Mouse (Mus musculus) forebrain, embryonic 11.5 days (tissue): ENCODE measurements around the gene Ccdc183. TPM values are rescaled to one million over a fixed set of nuclear protein-coding genes. Genes with fewer than 3 reads are reported as not detected.
A peak's percentile ranks its signal among the peaks of the same experiment; 100 is the strongest.

ENCODE experiments used
- ATAC-seq: fragments of 200-750 bp; cut with Nextera tagmentation; replicated peaks from 2 replicates; pipeline ENCODE4 v1.8.0; 2017; ENCODE audit warnings: moderate TSS enrichment; ENCODE audit not compliant: low FRiP score
- DNase-seq: peaks from one replicate; pipeline ENCODE4 v3.0.0-alpha.2; 2017; ENCODE audit warnings: low spot score
- H3K27ac ChIP-seq: fragments of 300-500 bp; sonication (generic); 2 replicates; pipeline ENCODE4 v1.5.1; 2014; ENCODE audit warnings: low read depth, low read length
- H3K27me3 ChIP-seq: fragments of 300-500 bp; sonication (generic); 2 replicates; pipeline ENCODE4 v1.6.1; 2014; ENCODE audit warnings: mild to moderate bottlenecking, low read length, mixed read lengths; ENCODE audit not compliant: control insufficient read depth, insufficient read depth
- H3K36me3 ChIP-seq: fragments of 300-500 bp; sonication (generic); 2 replicates; pipeline ENCODE4 v1.6.1; 2014; ENCODE audit warnings: mild to moderate bottlenecking, low read length, moderate library complexity, mixed read lengths; ENCODE audit not compliant: control insufficient read depth, insufficient read depth
- H3K4me1 ChIP-seq: fragments of 300-500 bp; sonication (generic); replicated peaks from 2 replicates; pipeline ENCODE4 v1.6.1; 2014; ENCODE audit warnings: low read length, mixed read lengths; ENCODE audit not compliant: control insufficient read depth, insufficient read depth
- H3K4me2 ChIP-seq: fragments of 300-500 bp; sonication (generic); 2 replicates; pipeline ENCODE4 v1.6.1; 2014; ENCODE audit warnings: low read depth, mild to moderate bottlenecking, low read length, moderate library complexity, mixed read lengths; ENCODE audit not compliant: severe bottlenecking
- H3K4me3 ChIP-seq: fragments of 300-500 bp; sonication (generic); 2 replicates; pipeline ENCODE4 v1.5.1; 2014; ENCODE audit warnings: low read depth, low read length
- H3K9ac ChIP-seq: fragments of 300-500 bp; sonication (generic); 2 replicates; pipeline ENCODE4 v1.6.1; 2014; ENCODE audit warnings: low read length
- H3K9me3 ChIP-seq: fragments of 300-500 bp; sonication (generic); 2 replicates; pipeline ENCODE4 v1.6.1; 2016; ENCODE audit warnings: low read length, mixed read lengths; ENCODE audit not compliant: control insufficient read depth
- WGBS: fragments of 180-500 bp; shearing (Covaris S2); extraction: QIAGEN DNeasy Blood & Tissue Kit; methylation state at CpG from one replicate; pipeline ENCODE4 v1.1.7; 2014; 5-methylcytosine and 5-hydroxymethylcytosine counted together
- polyA plus RNA-seq: library from polyadenylated mRNA; unstranded; fragments of >200 nt; fragmentation: Nextera tagmentation; extraction: Ambion mirVana; gene quantifications from 2 replicates; pipeline ENCODE4 v1.2.1, GENCODE M21; 2014

Ccdc183 gene
- polyA plus RNA-seq, 1 experiment from 2014 or later, result 0.21 TPM

GRCm38 (mm10) chr2:25583571-25583970, 33.9 kb downstream of the Ccdc183 start:
- Histone ChIP-seq H3K9me3 (no peaks in the 10 kb centered on the region), H3K27ac (no peak overlapping the region), H3K36me3 (peaks cover 2% of the 10 kb centered on the region; the same call in 1 of the 2 replicates)

DNA sequence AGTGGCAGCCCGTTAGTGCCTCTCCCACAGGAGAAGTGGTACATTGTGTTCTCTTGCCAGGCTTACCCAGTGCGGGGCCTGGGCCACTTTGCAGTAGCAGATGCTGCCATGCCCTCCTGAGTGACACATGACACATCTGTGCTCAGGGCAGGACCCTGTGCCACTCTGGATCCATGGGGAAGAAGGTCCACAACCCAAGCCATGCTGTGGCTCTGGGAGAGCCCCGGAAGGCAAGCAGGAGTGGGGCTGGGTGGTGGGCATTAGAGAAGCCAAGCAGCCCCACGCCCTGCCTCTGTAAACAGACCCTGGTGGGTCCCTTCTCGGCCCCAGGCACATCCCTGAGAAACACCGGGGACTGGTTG, 34.4 kb downstream of the Ccdc183 start:
- WGBS, result 84% methylated on average over 6 of the region's 6 CpGs
- Histone ChIP-seq H3K27me3 (peaks cover 33% of the 10 kb centered on the region), H3K27ac (no peak overlapping the region), H3K9me3 (no peaks in the 10 kb centered on the region), H3K9ac (no peak overlapping the region), H3K4me2 (no peak overlapping the region), H3K4me1 (peaks cover 8% of the 10 kb centered on the region; the same call in 1 of the 2 replicates), H3K36me3 (peaks cover 2% of the 10 kb centered on the region; the same call in 1 of the 2 replicates), H3K4me3 (no peak overlapping the region)
- DNase-seq, result no peak
- ATAC-seq, result 0 out of 2 replicates have a peak, but pooled peaks have one; percentile 19

More at GRCm38 (mm10) chr2:25583571-25583970, 33.9 kb downstream of the Ccdc183 start:
- peaks cover 8% of the 10 kb centered on the region; the same call in 1 of the 2 replicates for H3K4me1 ChIP-seq
- ATAC-seq, result no peak
- H3K4me3 ChIP-seq, result no peak overlapping the region
- no peak overlapping the region for H3K4me2 ChIP-seq
- H3K9ac ChIP-seq, result no peak overlapping the region
- H3K27me3 ChIP-seq, result peaks cover 29% of the 10 kb centered on the region
- WGBS, result 71% methylated on average over 4 of the region's 4 CpGs
- DNase-seq, result no peak

DNA sequence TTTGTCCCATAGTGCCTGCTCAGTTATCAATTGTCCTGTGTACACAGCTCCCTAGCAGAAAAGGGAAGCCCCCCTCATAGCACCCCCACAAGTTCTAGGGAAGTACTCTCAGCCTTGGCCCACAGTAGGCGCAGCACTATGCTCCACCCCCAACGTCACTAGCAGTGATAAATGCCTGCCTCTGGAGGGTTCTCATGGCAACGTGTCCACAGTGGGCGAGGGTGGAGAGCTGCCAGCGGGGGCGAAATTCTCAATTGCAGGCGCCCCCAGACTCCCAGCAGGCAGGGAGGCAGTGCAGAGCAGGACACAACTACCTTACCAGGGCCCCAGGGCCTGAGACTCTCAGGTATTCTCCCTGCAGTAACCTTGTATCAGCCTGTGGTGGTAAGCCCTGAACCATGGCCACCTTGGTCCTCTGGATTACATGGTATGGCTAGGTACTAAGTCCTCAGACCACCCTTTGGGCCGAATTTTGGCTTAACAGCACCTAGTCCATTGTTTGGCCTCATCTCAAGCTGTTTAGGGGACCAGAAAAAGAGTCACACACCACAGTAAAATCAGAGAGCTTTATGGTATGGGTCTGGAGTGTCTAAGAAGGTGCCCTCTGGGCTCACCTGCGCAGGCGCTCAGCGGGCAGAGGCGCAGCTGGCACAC, 34.9 kb downstream of the Ccdc183 start:
- no peak overlapping the region for H3K4me2 ChIP-seq
- WGBS, result 57% methylated on average over 12 of the region's 12 CpGs
- no peak overlapping the region for H3K4me3 ChIP-seq
- ATAC-seq, result no peak; the same call in 1 of the 2 replicates
- peak; percentile 62 for DNase-seq
- H3K27ac ChIP-seq, result no peak overlapping the region
- H3K9ac ChIP-seq, result no peak overlapping the region
- H3K27me3 ChIP-seq, result peaks cover 38% of the 10 kb centered on the region
- peaks cover 2% of the 10 kb centered on the region; the same call in 1 of the 2 replicates for H3K36me3 ChIP-seq
- H3K4me1 ChIP-seq, result peaks cover 11% of the 10 kb centered on the region
- H3K9me3 ChIP-seq, result no peaks in the 10 kb centered on the region

DNA sequence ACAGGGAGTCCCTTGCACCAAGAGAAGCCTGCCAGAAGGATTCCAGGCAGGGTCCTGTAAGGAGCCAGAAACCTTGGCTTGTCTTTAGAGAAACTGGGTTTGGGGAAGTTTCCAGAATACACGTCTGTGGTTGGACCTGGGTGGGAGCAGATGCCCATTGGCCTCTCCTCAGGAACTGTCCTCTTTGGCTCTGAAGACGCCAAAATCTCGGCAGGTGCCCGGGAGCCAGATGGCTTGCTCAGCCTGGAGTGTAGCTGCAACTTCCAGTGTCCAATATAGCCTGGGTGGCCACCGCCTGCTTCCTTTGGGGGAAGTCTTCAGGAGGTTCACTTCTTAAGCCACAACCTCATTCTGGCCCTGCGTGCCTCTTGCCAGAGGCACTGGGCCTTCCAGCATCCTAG, 35.6 kb downstream of the Ccdc183 start:
- no peak for ATAC-seq
- peaks cover 15% of the 10 kb centered on the region for H3K4me1 ChIP-seq
- H3K27ac ChIP-seq, result no peak overlapping the region
- peak; percentile 60 for DNase-seq
- H3K9ac ChIP-seq, result no peak overlapping the region
- H3K9me3 ChIP-seq, result no peaks in the 10 kb centered on the region
- 45% methylated on average over 6 of the region's 6 CpGs for WGBS
- no peak overlapping the region; the same call in 1 of the 2 replicates for H3K4me2 ChIP-seq
- H3K4me3 ChIP-seq, result no peak overlapping the region
- peaks cover 45% of the 10 kb centered on the region for H3K27me3 ChIP-seq
- H3K36me3 ChIP-seq, result peaks cover 2% of the 10 kb centered on the region; the same call in 1 of the 2 replicates

GRCm38 (mm10) chr2:25581294-25581864, 36.1 kb downstream of the Ccdc183 start, which contains the start of gene Ajm1:
Gene Ajm1, minus strand, starts transcription at chr2:25581757.
- ATAC-seq (peak; percentile 52), DNase-seq (peak; percentile 83)
- Histone ChIP-seq H3K4me2 (peak within 1 kb of the TSS; percentile 48), H3K27ac (no peak within 1 kb of the TSS), H3K4me3 (peak within 1 kb of the TSS; percentile 23), H3K9ac (no peak within 1 kb of the TSS), H3K36me3 (peaks cover 2% of the 10 kb centered on the region; the same call in 1 of the 2 replicates), H3K4me1 (peaks cover 15% of the 10 kb centered on the region), H3K27me3 (peaks cover 51% of the 10 kb centered on the region), H3K9me3 (no peaks in the 10 kb centered on the region)
- WGBS, result 7% methylated on average over 19 of the region's 19 CpGs

DNA sequence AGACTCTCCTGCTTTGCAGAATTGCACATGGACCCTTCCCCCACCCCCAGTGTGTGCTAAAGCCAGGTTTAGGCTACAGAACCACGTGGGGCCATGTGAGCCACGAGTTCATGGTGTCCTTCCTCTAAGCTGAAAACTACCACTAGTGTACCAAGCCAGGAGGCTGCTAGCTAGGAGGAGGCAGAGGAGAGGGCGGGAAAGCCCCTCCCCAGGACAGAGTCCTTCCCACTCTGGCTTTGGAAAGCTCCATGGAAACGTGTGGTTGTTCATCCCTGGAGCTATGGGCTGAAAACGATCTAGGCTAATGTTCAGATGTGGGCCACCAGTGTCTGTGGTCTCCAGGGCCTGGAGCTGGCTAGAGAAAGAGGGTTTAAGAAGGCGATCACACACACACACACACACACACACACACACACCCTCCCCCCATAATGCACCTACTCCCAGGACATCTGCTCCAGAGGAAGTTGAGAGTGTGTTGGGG, 36.8 kb downstream of the Ccdc183 start:
- DNase-seq (no peak), ATAC-seq (no peak)
- 53% methylated on average over 6 of the region's 6 CpGs for WGBS
- Histone ChIP-seq H3K27ac (no peak overlapping the region), H3K4me3 (no peak overlapping the region), H3K9me3 (no peaks in the 10 kb centered on the region), H3K36me3 (peaks cover 2% of the 10 kb centered on the region; the same call in 1 of the 2 replicates), H3K9ac (no peak overlapping the region), H3K4me2 (no peak overlapping the region), H3K4me1 (peaks cover 18% of the 10 kb centered on the region), H3K27me3 (peaks cover 58% of the 10 kb centered on the region)

GRCm38 (mm10) chr2:25579737-25580460, 37.6 kb downstream of the Ccdc183 start:
- 0 out of 2 replicates have a peak overlapping the region, but pooled peaks have one; percentile 15 for H3K4me2 ChIP-seq
- ATAC-seq (no peak), DNase-seq (no peak)
- H3K4me3 ChIP-seq, result no peak overlapping the region
- H3K9me3 ChIP-seq, result no peaks in the 10 kb centered on the region
- H3K9ac ChIP-seq, result no peak overlapping the region
- 5% methylated on average over 27 of the region's 27 CpGs for WGBS
- peaks cover 58% of the 10 kb centered on the region for H3K27me3 ChIP-seq
- H3K36me3 ChIP-seq, result peaks cover 2% of the 10 kb centered on the region; the same call in 1 of the 2 replicates
- no peak overlapping the region for H3K27ac ChIP-seq
- peaks cover 22% of the 10 kb centered on the region for H3K4me1 ChIP-seq
